Mouse (Mus musculus) MEL-GATA-1-ER (cell line): Measurements from ENCODE around the gene Nt5c1b.

ENCODE experiments used
- DNase-seq: peaks from one replicate; pipeline ENCODE4 v3.0.0-alpha.2; 2012; ENCODE audit warnings: low read depth; ENCODE audit errors: extremely low read depth

Gene Nt5c1b

GRCm38 (mm10) chr12:10369673-10370072 is at the start of gene Nt5c1b:
TSS of gene Nt5c1b (plus strand) at chr12:10369973.
- no peak for DNase-seq

- DNase-seq, result no peak
Observed at GRCm38 (mm10) chr12:10327651-10328050, 42.1 kb upstream of the Nt5c1b start.

- no peak for DNase-seq
Observed at GRCm38 (mm10) chr12:10329460-10329859, 40.3 kb upstream of the Nt5c1b start.

GRCm38 (mm10) chr12:10340604-10341003 is 29.2 kb upstream of the Nt5c1b start:
- DNase-seq, result no peak

- no peak for DNase-seq
Observed at GRCm38 (mm10) chr12:10350706-10351105, 19.1 kb upstream of the Nt5c1b start.

GRCm38 (mm10) chr12:10357756-10358155 is 12.0 kb upstream of the Nt5c1b start:
- DNase-seq, result no peak

GRCm38 (mm10) chr12:10390671-10391441 is 21.1 kb downstream of the Nt5c1b start, which contains the start of gene Rdh14:
TSS of gene Rdh14 (plus strand) at chr12:10390772.
- DNase-seq, result peak; percentile 79

GRCm38 (mm10) chr12:10400788-10401187 is 31.0 kb downstream of the Nt5c1b start:
- DNase-seq, result no peak

- no peak for DNase-seq
Observed at GRCm38 (mm10) chr12:10402421-10403115, 32.8 kb downstream of the Nt5c1b start.

GRCm38 (mm10) chr12:10410511-10411179 is 40.9 kb downstream of the Nt5c1b start:
- DNase-seq, result no peak

GRCm38 (mm10) chr12:10411453-10411852 is 41.7 kb downstream of the Nt5c1b start:
- no peak for DNase-seq

- no peak for DNase-seq
Observed at GRCm38 (mm10) chr12:10422347-10422746, 52.6 kb downstream of the Nt5c1b start.

- no peak for DNase-seq
Observed at GRCm38 (mm10) chr12:10425982-10426863, 56.5 kb downstream of the Nt5c1b start.

GRCm38 (mm10) chr12:10430999-10431398 is 61.2 kb downstream of the Nt5c1b start:
- DNase-seq, result no peak

GRCm38 (mm10) chr12:10438054-10439001 is 68.6 kb downstream of the Nt5c1b start:
- peak; percentile 0 for DNase-seq
